Mouse (Mus musculus): ENCODE data around the gene Apbb2.

GRCm38 (mm10) chr5:66604423-66604822 is 14.2 kb downstream of the Apbb2 start:
- TF ChIP-seq CTCF (IDR thresholded peaks at IDR 0.05; ENCODE audit: borderline replicate concordance, extremely low read depth, insufficient read depth, insufficient read length) (no peak), POLR2A (IDR thresholded peaks at IDR 0.05; ENCODE audit: borderline replicate concordance, extremely low read depth, insufficient read depth, insufficient read length, poor library complexity, severe bottlenecking) (no peak)
